Mouse (Mus musculus): Measurements from ENCODE around the gene Cgn.
"Not testable (repeated sequence)": the region's sequence is repeated elsewhere in the genome, so short reads cannot be mapped to it uniquely, and the experiment has no call there.

Cgn gene

DNA sequence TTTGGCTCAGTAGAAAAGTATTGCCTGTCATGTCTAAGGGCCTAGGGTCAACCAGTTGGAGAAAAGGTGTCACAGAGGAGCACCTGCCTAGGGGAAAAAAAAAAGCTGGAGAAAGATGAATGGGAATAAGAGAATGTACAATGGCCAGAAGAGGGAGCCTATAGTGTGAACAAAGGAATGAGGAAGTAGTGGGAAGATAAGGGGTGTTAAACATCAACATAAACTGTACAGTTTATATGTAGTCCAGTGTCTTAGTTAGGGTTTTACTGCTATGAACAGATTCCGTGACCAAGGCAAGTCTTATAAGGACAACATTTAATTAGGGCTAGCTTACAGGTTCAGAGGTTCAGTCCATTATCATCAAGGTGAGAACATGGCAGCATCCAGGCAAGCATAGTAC is 2.8 kb upstream of the Cgn start:
- DNase-seq, result no peak

DNA sequence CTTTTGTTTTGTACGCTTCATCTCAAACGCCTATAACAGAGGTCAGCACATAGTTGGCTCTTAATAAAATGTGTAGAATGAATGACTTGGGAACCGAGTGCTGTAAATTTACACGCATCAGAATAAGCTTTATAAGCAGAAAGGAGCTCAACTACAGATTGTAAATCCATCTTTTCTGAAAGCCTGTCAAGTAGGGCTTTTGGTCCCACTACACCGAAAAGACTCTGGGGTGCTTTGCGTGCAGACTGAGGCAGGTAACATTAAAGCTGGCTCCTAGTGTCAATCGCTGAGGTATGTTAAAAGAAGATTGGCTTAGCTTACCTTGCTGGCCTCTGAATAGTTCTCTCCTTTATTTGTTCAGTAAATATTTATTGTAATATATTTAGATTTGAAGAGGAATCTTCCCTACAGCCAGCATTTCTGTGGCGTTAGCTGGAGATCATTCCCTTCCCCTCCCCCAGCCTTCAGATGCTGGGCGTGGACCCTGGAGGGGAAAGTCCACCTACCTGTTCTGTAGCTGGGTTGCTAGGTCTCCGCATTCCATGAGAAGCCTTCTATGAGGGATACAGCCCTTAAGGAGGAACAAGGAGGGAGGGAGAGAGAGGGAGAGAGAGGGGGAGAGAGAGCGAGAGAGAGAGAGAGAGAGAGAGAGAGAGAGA is 959 bp upstream of the Cgn start:
- peak; percentile 12 to 14 for DNase-seq

DNA sequence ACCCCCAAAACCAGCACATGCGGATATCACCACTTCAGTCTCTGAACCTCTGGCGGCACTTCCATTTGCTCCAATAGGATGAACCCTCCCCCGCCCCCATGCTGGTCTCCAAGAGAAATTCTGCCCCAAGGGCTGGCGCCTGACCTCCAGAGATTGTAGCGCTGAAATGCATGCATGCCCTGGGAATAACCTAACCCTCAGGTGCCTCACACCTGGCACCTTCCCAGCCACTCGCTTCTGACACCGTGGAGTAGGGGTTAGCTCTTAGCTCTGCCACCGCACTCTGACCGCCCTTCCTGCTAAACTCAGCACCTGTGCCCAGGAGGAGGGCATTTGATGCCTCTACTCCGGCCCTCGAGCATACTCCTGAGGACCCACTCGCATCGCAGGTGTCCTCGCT is 334 bp downstream of the Cgn start:
- no peak for DNase-seq

- no peak for DNase-seq
Measured at GRCm38 (mm10) chr3:94784171-94784701, 2.1 kb downstream of the Cgn start.

GRCm38 (mm10) chr3:94783462-94783931 is 2.8 kb downstream of the Cgn start:
- no peak for DNase-seq

- no peak for DNase-seq
Measured at GRCm38 (mm10) chr3:94782936-94783335, 3.4 kb downstream of the Cgn start.

DNA sequence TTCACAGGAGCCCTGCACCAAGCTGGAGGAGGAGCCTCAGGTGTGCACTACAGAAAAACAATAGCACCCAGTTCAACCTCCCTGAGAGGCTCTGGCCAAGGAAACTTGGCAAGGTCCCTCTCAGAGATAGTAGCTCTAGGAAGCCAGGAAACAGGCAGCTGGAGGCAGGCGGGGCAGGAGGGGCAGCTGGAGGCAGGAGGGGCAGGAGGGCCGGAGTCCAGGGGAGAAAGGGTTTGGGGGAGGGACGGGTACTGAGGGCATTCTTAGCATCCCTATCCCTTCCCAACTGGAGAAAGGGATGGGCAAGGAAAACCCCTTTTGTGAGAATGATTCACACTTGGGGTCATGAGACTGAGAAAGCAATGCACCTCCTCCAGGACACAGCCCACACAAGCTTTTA is 4.9 kb downstream of the Cgn start:
- no peak for DNase-seq

- DNase-seq, result no peak
Measured at GRCm38 (mm10) chr3:94775886-94776285, 10.4 kb downstream of the Cgn start.

- peak; percentile 59 to 66 for DNase-seq
Measured at GRCm38 (mm10) chr3:94774039-94774438, 12.3 kb downstream of the Cgn start.

- DNase-seq, result not testable (repeated sequence)
Measured at GRCm38 (mm10) chr3:94765456-94765855, 20.8 kb downstream of the Cgn start.

DNA sequence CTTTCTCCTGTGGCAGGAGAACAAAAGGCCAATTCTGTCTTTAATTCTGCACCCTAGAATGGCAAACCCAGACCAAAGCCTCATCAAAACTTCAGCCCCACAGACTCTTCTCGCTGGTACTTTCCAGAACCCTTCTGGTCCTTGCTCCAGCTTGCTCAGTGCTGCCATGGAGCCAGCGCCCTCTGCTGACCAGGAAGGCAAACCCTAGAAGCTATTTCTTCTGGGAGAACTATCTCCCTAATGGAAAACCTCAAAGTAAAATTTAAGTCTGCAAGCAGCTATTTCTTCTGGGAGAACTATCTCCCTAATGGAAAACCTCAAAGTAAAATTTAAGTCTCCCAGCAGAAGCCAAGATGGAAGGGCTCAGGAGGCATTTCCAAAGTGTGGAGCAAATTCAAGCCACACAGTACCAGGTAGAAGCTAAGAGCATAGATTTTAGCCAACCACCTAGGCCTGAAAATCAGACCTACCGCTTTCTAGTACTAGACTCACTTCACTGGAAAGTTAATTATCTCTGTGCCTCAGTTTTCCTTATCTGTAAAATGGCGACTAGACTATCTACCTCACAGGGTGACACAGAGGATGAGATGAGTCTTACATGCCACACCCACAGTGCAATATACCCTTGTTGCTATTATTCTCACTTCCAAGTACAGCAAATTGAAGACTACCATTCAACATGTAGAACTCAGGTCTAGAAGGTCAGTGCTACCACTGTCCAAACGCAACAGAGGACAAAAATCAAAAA is 21.6 kb downstream of the Cgn start:
- DNase-seq, result not testable (repeated sequence)

GRCm38 (mm10) chr3:94758427-94758826 is 27.9 kb downstream of the Cgn start:
- DNase-seq, result peak in 1 of 2 experiments; percentile 29

DNA sequence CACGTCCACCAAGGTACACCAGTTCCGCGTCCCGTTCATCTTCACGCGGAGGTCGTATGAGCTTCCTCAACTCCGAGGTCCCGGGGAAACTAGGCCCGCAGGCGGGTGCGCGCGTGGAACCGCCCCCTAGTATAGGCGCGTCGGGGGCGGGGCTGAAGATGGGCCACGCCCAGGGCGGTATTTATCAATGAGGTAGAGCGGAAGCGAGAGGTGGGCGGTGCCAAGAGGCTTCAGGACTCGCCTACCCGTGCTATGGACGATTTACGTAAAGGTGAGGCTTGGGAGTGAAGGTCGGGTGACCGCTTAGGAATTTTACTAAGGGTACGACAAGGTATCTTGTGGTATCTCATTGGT is 28.3 kb downstream of the Cgn start:
- DNase-seq, result peak; percentile 74 to 78

- DNase-seq, result not testable (repeated sequence)
Measured at GRCm38 (mm10) chr3:94757251-94758055, 28.8 kb downstream of the Cgn start.

DNA sequence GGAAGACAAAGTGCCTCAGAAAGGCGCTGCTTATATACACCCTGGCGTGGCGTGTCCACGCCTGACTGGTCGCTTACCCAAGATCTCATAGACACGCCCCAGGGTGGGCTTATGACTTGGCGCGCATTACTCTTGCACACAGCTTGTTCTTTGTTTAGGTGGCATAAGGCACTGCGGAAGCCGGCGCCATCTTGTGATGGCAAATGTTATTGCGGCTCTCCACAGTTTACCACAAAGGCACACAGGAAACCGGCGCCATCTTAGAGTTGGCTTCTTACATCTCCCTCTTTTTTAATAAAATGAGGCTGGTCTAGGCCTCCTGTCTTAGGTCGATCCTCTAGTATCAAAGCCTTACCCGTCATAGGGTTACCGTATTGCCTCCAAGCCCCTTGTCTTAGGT is 40.6 kb downstream of the Cgn start:
- DNase-seq, result no peak

- not testable (repeated sequence) for DNase-seq
Measured at GRCm38 (mm10) chr3:94723637-94724036, 62.7 kb downstream of the Cgn start.

- DNase-seq, result not testable (repeated sequence)
Measured at GRCm38 (mm10) chr3:94718253-94718652, 68.0 kb downstream of the Cgn start.

GRCm38 (mm10) chr3:94713424-94713823 is 72.9 kb downstream of the Cgn start:
- DNase-seq, result not testable (repeated sequence)

GRCm38 (mm10) chr3:94710591-94710990 is 75.7 kb downstream of the Cgn start:
- DNase-seq, result not testable (repeated sequence)
